Mouse (Mus musculus): Measurements from ENCODE around the gene Gm14440. TPM values are rescaled to one million over a fixed set of nuclear protein-coding genes. Genes with fewer than 3 reads are reported as not detected.
"Not testable (repeated sequence)": the region's sequence is repeated elsewhere in the genome, so short reads cannot be mapped to it uniquely, and the experiment has no call there.

Gene Gm14440
- total RNA-seq (2021): 16.4 TPM in 1 of 2 replicates, not detected in the other
- long read RNA-seq, partial matches to known transcripts: 0 of 3 reads
- long read RNA-seq, other reads (novel, unspliced or antisense): 2 of 3 reads

DNA sequence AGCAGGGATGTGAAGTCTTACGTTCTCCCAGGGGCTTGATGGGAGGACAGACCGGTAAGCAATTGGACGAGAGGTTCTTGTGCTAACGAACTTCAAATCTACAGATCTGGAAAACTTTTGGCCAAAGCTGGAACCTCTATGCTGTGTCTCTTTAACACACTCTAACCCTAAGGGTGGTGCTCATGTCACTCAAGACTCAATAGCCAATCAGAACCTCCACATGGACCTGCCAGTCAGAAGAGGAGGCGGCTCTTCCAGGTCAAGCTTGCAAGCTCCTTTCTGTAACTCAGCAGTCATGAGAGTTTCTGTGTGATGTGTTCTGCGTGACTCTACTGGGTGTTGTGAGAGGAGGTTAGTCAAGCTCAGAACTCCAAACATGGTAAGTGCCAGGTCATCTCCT is at the start of gene Gm14440:
Gm14440 (plus strand) TSS at position 301 of the 400 bp plus-strand sequence.
- DNase-seq: not testable (repeated sequence)

Other genes with a start within 250 kb of the Gm14440 start
- 1.7 TPM in 1 of 2 replicates, not detected in the other for gene Gm14393, start 207.3 kb upstream of the Gm14440 start, total RNA-seq (2021)
- 22.9 and 26.4 TPM in 2 replicates for gene Gm14399, start 133.1 kb upstream of the Gm14440 start, total RNA-seq (2021)
- gene Gm14443, start 99.3 kb upstream of the Gm14440 start, total RNA-seq (2021): 3.1 and 3.2 TPM in 2 replicates
- 77.2 and 98.0 TPM in 2 replicates for gene Gm14391, start 68.2 kb upstream of the Gm14440 start, total RNA-seq (2021)
- 55.1 and 57.8 TPM in 2 replicates for gene Gm4631, start 63.1 kb downstream of the Gm14440 start, total RNA-seq (2021)
- gene Zfp968, start 97.3 kb downstream of the Gm14440 start, total RNA-seq (2021): 6.1 and 10.7 TPM in 2 replicates
- gene Gm4724, start 160.7 kb downstream of the Gm14440 start, total RNA-seq (2021): 7.9 and 8.3 TPM in 2 replicates
- gene Zfp965, start 194.9 kb downstream of the Gm14440 start, total RNA-seq (2021): 3.3 and 3.9 TPM in 2 replicates